Mouse (Mus musculus) midbrain, embryonic 16.5 days (tissue): Measurements from ENCODE around the gene Eno4. TPM values are rescaled to one million over a fixed set of nuclear protein-coding genes. Genes with fewer than 3 reads are reported as not detected.
A peak's percentile ranks its signal among the peaks of the same experiment; 100 is the strongest.
"Not testable (repeated sequence)": the region's sequence is repeated elsewhere in the genome, so short reads cannot be mapped to it uniquely, and the experiment has no call there.

Experiments
- ATAC-seq: fragments of 200-750 bp; cut with Nextera tagmentation; 2 replicates; pipeline ENCODE4 v1.8.0; 2017; ENCODE audit warnings: moderate TSS enrichment
- H3K27ac ChIP-seq: fragments of 300-500 bp; sonication (generic); 2 replicates; pipeline ENCODE4 v1.5.1; 2014; ENCODE audit warnings: mild to moderate bottlenecking, low read length, mixed read lengths
- H3K27me3 ChIP-seq: fragments of 300-500 bp; sonication (generic); 2 replicates; pipeline ENCODE4 v1.6.1; 2014; ENCODE audit warnings: low read depth, low read length, mixed read lengths; ENCODE audit not compliant: control insufficient read depth, insufficient read depth
- H3K36me3 ChIP-seq: fragments of 300-500 bp; sonication (generic); 2 replicates; pipeline ENCODE4 v1.6.1; 2014; ENCODE audit warnings: mild to moderate bottlenecking, low read length, moderate library complexity, mixed read lengths; ENCODE audit not compliant: control insufficient read depth, insufficient read depth
- H3K4me1 ChIP-seq: fragments of 300-500 bp; sonication (generic); 2 replicates; pipeline ENCODE4 v1.6.1; 2014; ENCODE audit warnings: mild to moderate bottlenecking, low read length, mixed read lengths; ENCODE audit not compliant: control insufficient read depth, insufficient read depth
- H3K4me2 ChIP-seq: fragments of 300-500 bp; sonication (generic); 2 replicates; pipeline ENCODE4 v1.6.1; 2014; ENCODE audit warnings: mild to moderate bottlenecking, low read length, mixed read lengths
- H3K4me3 ChIP-seq: fragments of 300-500 bp; sonication (generic); 2 replicates; pipeline ENCODE4 v1.5.1; 2014; ENCODE audit warnings: low read depth, mild to moderate bottlenecking, low read length, moderate library complexity, mixed read lengths
- H3K9ac ChIP-seq: fragments of 300-500 bp; sonication (generic); 2 replicates; pipeline ENCODE4 v1.6.1; 2014; ENCODE audit warnings: low read depth, low read length, mixed read lengths
- H3K9me3 ChIP-seq: fragments of 300-500 bp; sonication (generic); replicated peaks from 2 replicates; pipeline ENCODE4 v1.6.1; 2014; ENCODE audit warnings: mild to moderate bottlenecking, low read length, mixed read lengths; ENCODE audit not compliant: control insufficient read depth, poor library complexity, severe bottlenecking
- WGBS: fragments of 180-500 bp; shearing (Covaris S2); extraction: QIAGEN DNeasy Blood & Tissue Kit; methylation state at CpG from one replicate; pipeline ENCODE4 v1.1.7; 2014; 5-methylcytosine and 5-hydroxymethylcytosine counted together
- polyA plus RNA-seq: library from polyadenylated mRNA; unstranded; fragments of >200 nt; fragmentation: Nextera tagmentation; extraction: Ambion mirVana; gene quantifications from 2 replicates; pipeline ENCODE4 v1.2.1, GENCODE M21; 2015

Gene Eno4
- polyA plus RNA-seq: 1.9 and 2.2 TPM in 2 replicates

GRCm38 (mm10) chr19:58942841-58943828, at the start of gene Eno4, which contains the start of gene Hspa12a:
Gene Eno4, plus strand, starts transcription at chr19:58943425.
Gene Hspa12a, minus strand, starts transcription at chr19:58943654.
- Histone ChIP-seq H3K4me3 (peak within 1 kb of the TSS; percentile 77), H3K27me3 (peaks cover 8% of the 10 kb centered on the region), H3K4me1 (peaks cover 12% of the 10 kb centered on the region), H3K9ac (peak within 1 kb of the TSS; percentile 83), H3K36me3 (no peaks in the 10 kb centered on the region), H3K9me3 (no peaks in the 10 kb centered on the region), H3K27ac (peak within 1 kb of the TSS; percentile 73), H3K4me2 (peak within 1 kb of the TSS; percentile 98)
- WGBS: under 1% methylated on average over 63 of the region's 65 CpGs
- ATAC-seq: peak; percentile 98

GRCm38 (mm10) chr19:58896216-58896615, 47.0 kb upstream of the Eno4 start:
- Histone ChIP-seq H3K9ac (no peak overlapping the region), H3K4me2 (no peak overlapping the region), H3K36me3 (no peaks in the 10 kb centered on the region), H3K4me3 (no peak overlapping the region), H3K27me3 (no peaks in the 10 kb centered on the region), H3K9me3 (no peaks in the 10 kb centered on the region), H3K27ac (no peak overlapping the region), H3K4me1 (no peaks in the 10 kb centered on the region)
- ATAC-seq: no peak
- 60% methylated on average over 2 of the region's 3 CpGs for WGBS

- not testable (repeated sequence) for H3K36me3 ChIP-seq, H3K4me1 ChIP-seq, H3K9ac ChIP-seq, H3K27me3 ChIP-seq, H3K4me3 ChIP-seq, H3K4me2 ChIP-seq, H3K9me3 ChIP-seq, ATAC-seq, H3K27ac ChIP-seq
- 90% methylated on average over 10 of the region's 10 CpGs for WGBS
These were observed 42.8 kb upstream of the Eno4 start for GRCm38 (mm10) chr19:58900471-58900870.

GRCm38 (mm10) chr19:58903079-58903898, 39.9 kb upstream of the Eno4 start:
- ATAC-seq: no peak
- WGBS: 63% methylated on average over 7 of the region's 7 CpGs
- no peak overlapping the region for H3K9ac ChIP-seq

GRCm38 (mm10) chr19:58903899-58904327, 39.3 kb upstream of the Eno4 start:
- Histone ChIP-seq H3K27ac (no peak overlapping the region), H3K27me3 (peaks cover 4% of the 10 kb centered on the region; the same call in 1 of the 2 replicates), H3K4me3 (peak overlapping the region; percentile 24; the same call in 1 of the 2 replicates), H3K9me3 (no peaks in the 10 kb centered on the region), H3K4me2 (peak overlapping the region; percentile 46), H3K9ac (no peak overlapping the region), H3K36me3 (no peaks in the 10 kb centered on the region), H3K4me1 (no peaks in the 10 kb centered on the region)
- ATAC-seq: peak; percentile 54
- WGBS: under 1% methylated on average over 11 of the region's 11 CpGs

More at GRCm38 (mm10) chr19:58903079-58903898, 39.9 kb upstream of the Eno4 start:
- peak overlapping the region; percentile 46 for H3K4me2 ChIP-seq
- H3K4me1 ChIP-seq: no peaks in the 10 kb centered on the region
- no peaks in the 10 kb centered on the region for H3K36me3 ChIP-seq
- peaks cover 4% of the 10 kb centered on the region; the same call in 1 of the 2 replicates for H3K27me3 ChIP-seq
- H3K27ac ChIP-seq: no peak overlapping the region
- H3K9me3 ChIP-seq: no peaks in the 10 kb centered on the region
- H3K4me3 ChIP-seq: no peak overlapping the region

GRCm38 (mm10) chr19:58906685-58907084, 36.5 kb upstream of the Eno4 start:
- Histone ChIP-seq H3K9ac (no peak overlapping the region), H3K36me3 (no peaks in the 10 kb centered on the region), H3K4me3 (no peak overlapping the region), H3K4me2 (no peak overlapping the region), H3K4me1 (0 out of 2 replicates have a peak, but pooled peaks cover 5% of the 10 kb centered on the region), H3K27me3 (peaks cover 4% of the 10 kb centered on the region; the same call in 1 of the 2 replicates), H3K9me3 (no peaks in the 10 kb centered on the region), H3K27ac (no peak overlapping the region)
- 43% methylated on average over 9 of the region's 9 CpGs for WGBS
- no peak for ATAC-seq

GRCm38 (mm10) chr19:58908018-58908417, 35.2 kb upstream of the Eno4 start:
- H3K4me3 ChIP-seq: no peak overlapping the region
- no peak overlapping the region for H3K4me2 ChIP-seq
- H3K4me1 ChIP-seq: 0 out of 2 replicates have a peak, but pooled peaks cover 5% of the 10 kb centered on the region
- no peak for ATAC-seq
- WGBS: 86% methylated on average over 10 of the region's 10 CpGs
- H3K27me3 ChIP-seq: peaks cover 4% of the 10 kb centered on the region; the same call in 1 of the 2 replicates
- no peaks in the 10 kb centered on the region for H3K9me3 ChIP-seq
- no peaks in the 10 kb centered on the region for H3K36me3 ChIP-seq
- no peak overlapping the region for H3K27ac ChIP-seq
- no peak overlapping the region for H3K9ac ChIP-seq

- Histone ChIP-seq H3K4me3 (peak overlapping the region; percentile 28), H3K4me1 (0 out of 2 replicates have a peak, but pooled peaks cover 5% of the 10 kb centered on the region), H3K27me3 (peaks cover 7% of the 10 kb centered on the region; the same call in 1 of the 2 replicates), H3K27ac (no peak overlapping the region), H3K4me2 (peak overlapping the region; percentile 57), H3K9me3 (no peaks in the 10 kb centered on the region), H3K36me3 (no peaks in the 10 kb centered on the region), H3K9ac (peak overlapping the region; percentile 27; the same call in 1 of the 2 replicates)
- WGBS: under 1% methylated on average over 11 of the region's 11 CpGs
- 0 out of 2 replicates have a peak, but pooled peaks have one; percentile 32 for ATAC-seq
These were observed 32.3 kb upstream of the Eno4 start for GRCm38 (mm10) chr19:58910941-58911368.
